Mouse (Mus musculus): Measurements from ENCODE around the gene Gm7145.
"Not testable (repeated sequence)": the region's sequence is repeated elsewhere in the genome, so short reads cannot be mapped to it uniquely, and the experiment has no call there.

Gm7145 gene

DNA sequence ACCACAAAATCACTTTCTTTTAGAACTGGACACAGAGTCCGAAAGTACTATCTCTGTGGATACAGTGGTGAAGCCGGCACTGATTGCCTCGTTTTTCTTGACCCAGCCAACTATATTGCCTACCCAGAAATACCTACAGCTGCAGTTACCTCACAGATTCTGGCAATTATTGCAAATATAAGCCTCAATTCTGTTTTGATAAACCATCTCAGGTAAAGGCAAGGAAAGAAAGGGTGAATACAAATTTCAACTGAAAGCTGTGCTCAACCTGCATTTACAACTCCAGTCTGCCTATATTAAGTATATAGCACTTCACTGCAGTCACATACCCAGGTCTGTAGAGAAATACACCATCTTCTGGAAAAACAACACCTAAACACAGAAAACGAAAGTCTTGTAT, at the start of gene Gm7145:
Gm7145 (plus strand) TSS at position 301 of the 400 bp plus-strand sequence.
- no peak for DNase-seq (ENCODE audit: low read depth, low spot score)

DNA sequence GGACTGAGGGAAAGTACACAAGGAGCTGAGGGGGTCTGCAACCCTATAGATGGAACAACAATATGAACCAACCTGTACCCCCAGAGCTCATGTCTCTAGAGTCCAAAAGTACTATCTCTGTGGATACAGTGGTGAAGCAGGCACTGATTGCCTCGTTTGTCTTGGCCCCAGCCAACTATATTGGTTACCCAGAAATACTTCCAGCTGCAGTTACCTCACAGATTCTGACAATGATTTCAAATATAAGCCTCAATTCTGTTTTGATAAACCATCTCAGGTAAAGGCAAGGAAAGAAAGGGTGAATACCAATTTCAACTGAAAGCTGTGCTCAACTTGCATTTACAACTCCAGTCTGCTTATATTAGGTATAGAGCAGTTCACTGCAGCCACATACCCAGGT, 38.0 kb upstream of the Gm7145 start, which contains the start of gene Gm28168:
Gm28168 (plus strand) TSS at position 301 of the 400 bp plus-strand sequence.
- not testable (repeated sequence) for DNase-seq (ENCODE audit: low read depth, low spot score)

DNA sequence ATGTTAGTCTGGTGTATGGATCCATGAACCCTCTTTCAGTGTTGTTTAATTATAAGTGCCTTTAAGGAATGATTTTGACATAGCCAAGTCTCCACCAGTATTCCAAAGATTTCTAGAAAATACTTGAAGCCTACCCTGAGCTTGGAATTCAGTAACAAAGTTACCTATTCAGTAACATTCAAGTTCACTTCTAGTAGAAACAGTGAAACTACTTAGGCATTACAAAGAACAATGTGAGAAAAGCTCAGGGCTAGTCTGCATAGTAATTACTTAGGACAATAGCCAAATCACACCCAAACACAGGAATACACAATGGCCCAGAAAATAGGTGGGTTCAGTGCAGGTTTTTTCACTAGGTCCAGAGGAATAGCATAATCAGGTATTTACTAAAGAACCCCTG, 38.1 kb downstream of the Gm7145 start:
- DNase-seq (ENCODE audit: low read depth, low spot score): not testable (repeated sequence)

DNA sequence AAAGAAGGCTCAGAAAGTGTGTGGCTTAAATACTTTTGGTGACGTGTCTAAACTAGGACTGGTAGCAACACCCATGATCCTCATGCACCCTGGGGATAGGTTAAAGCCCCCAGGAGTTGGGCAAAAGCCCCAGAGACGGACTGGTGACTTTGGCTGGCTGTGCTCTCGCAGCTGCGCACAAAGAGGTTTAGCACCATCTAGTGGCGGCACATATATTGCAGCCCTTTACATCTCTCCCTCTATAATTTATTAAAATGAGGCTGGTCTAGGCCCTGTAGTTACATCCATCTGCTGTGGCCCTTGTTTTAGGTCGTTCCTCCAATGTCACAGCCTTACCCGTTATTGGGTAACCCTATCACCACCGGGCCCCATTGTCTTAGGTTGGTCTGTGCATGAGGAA, 47.0 kb downstream of the Gm7145 start:
- DNase-seq (ENCODE audit: low read depth, low spot score): peak; percentile 0
